Mouse (Mus musculus) ES-E14 (cell line): ENCODE data around the gene Pde4dip. TPM values are rescaled to one million over a fixed set of nuclear protein-coding genes. Genes with fewer than 3 reads are reported as not detected.

Experiments used
- DNase-seq: peaks from one replicate; pipeline ENCODE4 v3.0.0-alpha.2; 2013; ENCODE audit warnings: low read depth, low spot score
- H3K27ac ChIP-seq: 2 replicates; pipeline ENCODE4 v1.5.1; 2012; ENCODE audit warnings: low read depth, mild to moderate bottlenecking, low read length, moderate library complexity, mixed read lengths; ENCODE audit not compliant: poor library complexity, insufficient read depth, severe bottlenecking
- H3K36me3 ChIP-seq: 2 replicates; pipeline ENCODE4 v1.6.1; 2012; ENCODE audit warnings: mild to moderate bottlenecking, low read length, moderate library complexity, mixed read lengths; ENCODE audit not compliant: control insufficient read depth, poor library complexity, insufficient read depth, severe bottlenecking
- H3K4me1 ChIP-seq, 2 experiments: fragments of 150-350 bp in 1 of 2; sonication (generic) in 1 of 2; 2 replicates each; pipeline ENCODE4 v1.6.1; 2012; ENCODE audit warnings: low read length in 2 of 2, mild to moderate bottlenecking in 1 of 2, mixed read lengths in 1 of 2; ENCODE audit not compliant: control insufficient read depth in 2 of 2, insufficient read depth in 2 of 2, poor library complexity in 1 of 2
- H3K4me3 ChIP-seq, 2 experiments: fragments of 150-350 bp in 1 of 2; sonication (generic) in 1 of 2; 2 replicates each; pipeline ENCODE4 v1.5.1; 2012; ENCODE audit warnings: low read length in 2 of 2, low read depth in 1 of 2, mild to moderate bottlenecking in 1 of 2, mixed read lengths in 1 of 2; ENCODE audit not compliant: insufficient read depth in 1 of 2, poor library complexity in 1 of 2, severe bottlenecking in 1 of 2
- H3K9ac ChIP-seq: 2 replicates; pipeline ENCODE4 v1.6.1; 2012; ENCODE audit warnings: low read depth, mild to moderate bottlenecking, low read length, mixed read lengths; ENCODE audit not compliant: poor library complexity, insufficient read depth, severe bottlenecking
- H3K9me3 ChIP-seq: fragments of 150-350 bp; sonication (generic); 2 replicates; pipeline ENCODE4 v1.6.1; 2012; ENCODE audit warnings: low read depth, mild to moderate bottlenecking, low read length; ENCODE audit not compliant: control insufficient read depth, insufficient read depth
- CHD2 ChIP-seq: IDR thresholded peaks from 2 replicates; pipeline ENCODE4 v1.6.1; 2014; ENCODE audit warnings: mild to moderate bottlenecking, low read depth, low read length, inconsistent platforms
- HCFC1 ChIP-seq: IDR thresholded peaks from 2 replicates; pipeline ENCODE4 v1.6.1; 2012; ENCODE audit warnings: low read length, inconsistent platforms, borderline replicate concordance; ENCODE audit not compliant: insufficient read depth
- MAFK ChIP-seq: IDR thresholded peaks from 2 replicates; pipeline ENCODE4 v1.6.1; 2014; ENCODE audit warnings: mild to moderate bottlenecking, low read depth, low read length, inconsistent platforms; ENCODE audit not compliant: insufficient read depth
- ZC3H11A ChIP-seq: IDR thresholded peaks from 2 replicates; pipeline ENCODE4 v1.6.1; 2012; ENCODE audit warnings: low read depth, mild to moderate bottlenecking, inconsistent platforms, low read length, borderline replicate concordance
- ZNF384 ChIP-seq: IDR thresholded peaks from 2 replicates; pipeline ENCODE4 v1.6.1; 2012; ENCODE audit warnings: low read depth, low read length, inconsistent platforms
- in situ Hi-C, 2 experiments: fragments of 600-800 bp; cut with MboI; formaldehyde crosslinking; loops; one replicate each; pipeline ENCODE4 v1.15.1; 2025; ENCODE audit warnings: low sequenced_read_pairs in 2 of 2, inconsistent platforms in 1 of 2; ENCODE audit not compliant: unreplicated experiment in 2 of 2
- total RNA-seq: library from RNA; depleted of rRNA; stranded (reverse); fragments of 300-350 nt; gene quantifications from 2 replicates; pipeline ENCODE4 v1.2.3, GENCODE M21; 2012

Pde4dip gene
- total RNA-seq, 1 experiment: 12.0 TPM

- 0 out of 4 replicates have a peak overlapping the region, but pooled peaks of 1 of the 2 experiments have one; percentile 4 for H3K4me3 ChIP-seq
- H3K36me3 ChIP-seq: no peaks in the 10 kb centered on the region
- H3K4me1 ChIP-seq: peaks cover 3 to 12% of the 10 kb centered on the region in 2 experiments; a peak in 3 of 4 replicates
- in situ Hi-C loops: no loop called here
- no peak for TF ChIP-seq CHD2
- TF ChIP-seq MAFK: no peak
- no peak for TF ChIP-seq HCFC1
- TF ChIP-seq ZNF384: no peak
- no peak for TF ChIP-seq ZC3H11A
- no peaks in the 10 kb centered on the region for H3K9me3 ChIP-seq
- DNase-seq: no peak
- no peak overlapping the region for H3K9ac ChIP-seq
- no peak overlapping the region for H3K27ac ChIP-seq
Measured at GRCm38 (mm10) chr3:97811651-97812399, 76.7 kb downstream of the Pde4dip start.

DNA sequence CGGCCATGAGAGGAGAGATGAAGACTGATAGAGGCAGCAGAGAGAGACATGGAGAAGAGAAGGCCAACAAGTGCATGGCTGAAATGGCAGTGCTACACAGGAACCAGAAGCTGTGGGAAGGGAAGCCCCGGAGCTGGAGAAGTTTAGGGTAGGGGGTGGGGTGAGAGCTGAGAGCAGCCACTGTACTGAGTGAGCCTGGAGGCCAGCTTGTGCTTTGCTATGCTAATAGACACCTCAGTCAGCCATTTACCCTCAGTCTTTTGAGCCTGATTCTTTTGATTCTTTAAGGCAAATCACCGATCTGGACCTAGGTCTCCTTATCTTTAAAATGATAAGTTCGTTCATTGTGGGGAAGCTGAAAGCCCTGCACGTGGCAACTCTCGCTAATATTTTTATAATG is 77.3 kb downstream of the Pde4dip start:
- in situ Hi-C loops: no loop called here
- Histone ChIP-seq H3K4me3 (0 out of 4 replicates have a peak overlapping the region, but pooled peaks of 1 of the 2 experiments have one; percentile 4), H3K27ac (no peak overlapping the region), H3K36me3 (no peaks in the 10 kb centered on the region), H3K4me1 (peaks cover 3 to 12% of the 10 kb centered on the region in 2 experiments; a peak in 3 of 4 replicates), H3K9me3 (no peaks in the 10 kb centered on the region), H3K9ac (no peak overlapping the region; the same call in 1 of the 2 replicates)
- TF ChIP-seq HCFC1 (no peak), MAFK (no peak), ZNF384 (no peak), CHD2 (no peak), ZC3H11A (no peak)
- DNase-seq: peak; percentile 51

- no peaks in the 10 kb centered on the region for H3K9me3 ChIP-seq
- in situ Hi-C loops: no loop called here
Measured at GRCm38 (mm10) chr3:97810334-97810733, 78.2 kb downstream of the Pde4dip start.

DNA sequence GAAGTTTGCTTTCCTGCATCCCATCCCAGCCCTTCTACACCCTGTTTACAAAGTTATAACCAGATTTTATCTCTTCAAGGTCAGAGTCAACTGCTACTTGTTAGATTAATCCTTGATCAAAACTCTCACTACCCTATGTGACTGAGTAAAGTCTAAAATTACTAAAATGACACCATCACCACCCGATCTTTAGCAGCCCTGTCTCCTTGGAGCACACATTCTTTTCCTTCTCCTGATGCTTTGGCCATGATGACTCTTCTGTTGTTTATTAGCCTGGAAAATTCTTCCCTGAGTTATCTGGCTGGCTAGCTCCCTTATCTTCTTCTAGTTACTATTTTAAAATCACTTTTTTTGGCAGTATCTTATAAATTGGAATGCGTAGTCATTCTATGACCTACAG is 82.9 kb downstream of the Pde4dip start:
- no peak overlapping the region for H3K9ac ChIP-seq
- no peaks in the 10 kb centered on the region for H3K9me3 ChIP-seq
- H3K36me3 ChIP-seq: no peaks in the 10 kb centered on the region
- H3K4me1 ChIP-seq: peaks cover 0 to 6% of the 10 kb centered on the region in 2 experiments; a peak in 1 of 4 replicates
- TF ChIP-seq MAFK (no peak), HCFC1 (no peak), ZC3H11A (no peak), ZNF384 (no peak), CHD2 (no peak)
- no peak for DNase-seq
- H3K4me3 ChIP-seq: no peak overlapping the region
- H3K27ac ChIP-seq: no peak overlapping the region
- in situ Hi-C loops: no loop called here

More at GRCm38 (mm10) chr3:97810334-97810733, 78.2 kb downstream of the Pde4dip start:
- Histone ChIP-seq H3K9ac (no peak overlapping the region), H3K27ac (no peak overlapping the region), H3K36me3 (no peaks in the 10 kb centered on the region), H3K4me1 (peaks cover 3 to 12% of the 10 kb centered on the region in 2 experiments; a peak in 3 of 4 replicates), H3K4me3 (no peak overlapping the region)
- DNase-seq: no peak
- no peak for TF ChIP-seq ZNF384
- no peak for TF ChIP-seq ZC3H11A
- TF ChIP-seq HCFC1: no peak
